ENCODE assay signal across 13 mouse cellular contexts in genomic region chr6:28681521-28682457, GRCm38 (mm10).
DNase-seq lines count a peak whose midpoint lies in the region; ATAC-seq and TF ChIP-seq lines count a peak whose summit lies in the region.
"Had no signal": no experiment of that assay in that cellular context is flagged by ENCODE, and none has a peak within 500 bp of the region (broad histone marks: within the 10 kb centered on the region; RNA-seq: fewer than 3 reads in every experiment).

No protein-coding gene starts in this region.

- H3K27ac ChIP-seq in kidney, embryonic 15.5 days: no peak overlapping the region
- peak overlapping the region; percentile 27; the same call in 1 of the 2 replicates for H3K27ac ChIP-seq in lung, postnatal 0 days (ENCODE audit: low read length)
- H3K27ac ChIP-seq: midbrain, embryonic 12.5 days had no signal

- TF ChIP-seq EP300 in lung, postnatal 0 days (IDR thresholded peaks at IDR 0.05): peak; percentile 24; the same call in 1 of the 2 replicates

- H3K9me3 ChIP-seq in kidney, embryonic 15.5 days (replicated peaks): no peaks in the 10 kb centered on the region
- H3K9me3 ChIP-seq in lung, postnatal 0 days (ENCODE audit: low read length): no peaks in the 10 kb centered on the region
- H3K9me3 ChIP-seq: midbrain, embryonic 12.5 days had no signal

- no peak overlapping the region for H3K4me3 ChIP-seq in kidney, embryonic 15.5 days (replicated peaks)
- H3K4me3 ChIP-seq in lung, postnatal 0 days (ENCODE audit: low read depth, low read length): no peak overlapping the region
- H3K4me3 ChIP-seq: erythroblast, embryonic 14.5 days; midbrain, embryonic 12.5 days had no signal

- H3K36me3 ChIP-seq in kidney, embryonic 15.5 days: no peaks in the 10 kb centered on the region
- H3K36me3 ChIP-seq in lung, postnatal 0 days (ENCODE audit: insufficient read depth, low read length): no peaks in the 10 kb centered on the region
- H3K36me3 ChIP-seq: midbrain, embryonic 12.5 days had no signal

- H3K4me2 ChIP-seq in kidney, embryonic 15.5 days: no peak overlapping the region
- H3K4me2 ChIP-seq in lung, postnatal 0 days (replicated peaks; ENCODE audit: low read depth, low read length): no peak overlapping the region
- H3K4me2 ChIP-seq: midbrain, embryonic 12.5 days had no signal

- TF ChIP-seq CTCF in lung, postnatal 0 days (IDR thresholded peaks at IDR 0.05): no peak

- peaks cover 15% of the 10 kb centered on the region for H3K4me1 ChIP-seq in kidney, embryonic 15.5 days
- peaks cover 12% of the 10 kb centered on the region; the same call in 1 of the 2 replicates for H3K4me1 ChIP-seq in lung, postnatal 0 days (ENCODE audit: insufficient read depth, low read depth, low read length)
- H3K4me1 ChIP-seq: midbrain, embryonic 12.5 days had no signal

- no peaks in the 10 kb centered on the region for H3K27me3 ChIP-seq in kidney, embryonic 15.5 days
- no peaks in the 10 kb centered on the region for H3K27me3 ChIP-seq in lung, postnatal 0 days (replicated peaks; ENCODE audit: insufficient read depth, low read length)
- H3K27me3 ChIP-seq: midbrain, embryonic 12.5 days had no signal

- H3K9ac ChIP-seq in kidney, embryonic 15.5 days: no peak overlapping the region
- H3K9ac ChIP-seq in lung, postnatal 0 days (replicated peaks; ENCODE audit: low read depth): no peak overlapping the region
- H3K9ac ChIP-seq: midbrain, embryonic 12.5 days had no signal

- peak; percentile 42 for DNase-seq in kidney, postnatal 14 days
- peak; percentile 31 for DNase-seq in adrenal gland, postnatal 10 days
- peak; percentile 29 for DNase-seq in brain, adult 2 months (ENCODE audit: low read depth, low spot score)
- DNase-seq in lung, postnatal 0 days (ENCODE audit: low spot score): peak; percentile 76
- no peak for DNase-seq in ovary, postnatal 14 days (ENCODE audit: low spot score)
- no peak for DNase-seq in left cerebral cortex, adult 8-10 months (ENCODE audit: low spot score in 2 of 2)
- DNase-seq: cerebellum, adult 18-20 months; embryo, embryonic 11 days; right cerebral cortex, postnatal 4 days had no signal

- ATAC-seq in kidney, embryonic 15.5 days (replicated peaks; ENCODE audit: low FRiP score): no peak
- peak; percentile 86 for ATAC-seq in lung, postnatal 0 days
- ATAC-seq: hindbrain, embryonic 16.5 days had no signal

- WGBS in kidney, embryonic 15.5 days: 69% methylated on average over 8 of the region's 8 CpGs
- WGBS in lung, postnatal 0 days: 53% methylated on average over 8 of the region's 8 CpGs

Comparison
In these comparisons a context has a peak if more than half of its experiments do, and no peak if none do; other contexts are left out.
1. DNase-seq: peak in kidney, postnatal 14 days (single experiment), adrenal gland, postnatal 10 days (single experiment), brain, adult 2 months (single experiment) and lung, postnatal 0 days (single experiment); none in ovary, postnatal 14 days (single experiment) and left cerebral cortex, adult 8-10 months (0 of 2).